Mouse (Mus musculus) kidney, adult 2 months (tissue): ENCODE results near the gene Htr2b. TPM values are rescaled to one million over a fixed set of nuclear protein-coding genes. Genes with fewer than 3 reads are reported as not detected.

Experiments used
- DNase-seq: peaks from one replicate; pipeline ENCODE4 v3.0.0; 2021
- H3K27ac ChIP-seq: fragments of 200-500 bp; 2 replicates; pipeline ENCODE4 v1.5.1; 2012; ENCODE audit warnings: low read depth, low read length, control low read depth, inconsistent platforms; ENCODE audit not compliant: insufficient read depth
- H3K27me3 ChIP-seq: fragments of 200-500 bp; replicated peaks from 2 replicates; pipeline ENCODE4 v1.6.1; 2012; ENCODE audit warnings: mild to moderate bottlenecking, moderate library complexity, low read length, inconsistent platforms; ENCODE audit not compliant: control insufficient read depth, insufficient read depth
- H3K36me3 ChIP-seq: fragments of 200-500 bp; 2 replicates; pipeline ENCODE4 v1.6.1; 2012; ENCODE audit warnings: mild to moderate bottlenecking, moderate library complexity, low read length, inconsistent platforms; ENCODE audit not compliant: control insufficient read depth, insufficient read depth
- H3K4me1 ChIP-seq: fragments of 200-500 bp; 2 replicates; pipeline ENCODE4 v1.6.1; 2011; ENCODE audit warnings: low read length; ENCODE audit not compliant: control insufficient read depth, insufficient read depth
- H3K4me3 ChIP-seq: fragments of 200-500 bp; 2 replicates; pipeline ENCODE4 v1.5.1; 2011; ENCODE audit warnings: mild to moderate bottlenecking, low read depth, low read length, control low read depth; ENCODE audit not compliant: insufficient read depth
- CTCF ChIP-seq: fragments of 200-500 bp; conservative IDR thresholded peaks from 2 replicates; pipeline ENCODE4 v1.5.1; 2011; ENCODE audit warnings: low read depth, mild to moderate bottlenecking, control low read depth, low read length, moderate library complexity, mixed read lengths; ENCODE audit not compliant: insufficient read depth, insufficient read length
- POLR2A ChIP-seq: fragments of 200-500 bp; IDR thresholded peaks from one replicate; pipeline ENCODE4 v1.6.1; 2011; ENCODE audit warnings: low read depth, low read length, control low read depth
- WGBS: fragments of 180-500 bp; shearing (Covaris S2); methylation state at CpG from one replicate; pipeline ENCODE4 v1.1.7; 2018; 5-methylcytosine and 5-hydroxymethylcytosine counted together
- polyA plus RNA-seq: library from polyadenylated mRNA; depleted of rRNA; stranded (reverse); fragments of >200 nt; gene quantifications from 2 replicates; pipeline ENCODE4 v1.2.3, GENCODE M21; 2012

Gene Htr2b
- polyA plus RNA-seq, 1 experiment, result 0.33 TPM

- 60% methylated on average over 4 of the region's 4 CpGs for WGBS
- DNase-seq, result no peak
- TF ChIP-seq CTCF, result no peak
- TF ChIP-seq POLR2A, result no peak
- Histone ChIP-seq H3K27me3 (no peaks in the 10 kb centered on the region), H3K36me3 (no peaks in the 10 kb centered on the region; the same call in 1 of the 2 replicates), H3K27ac (no peak overlapping the region), H3K4me1 (no peaks in the 10 kb centered on the region), H3K4me3 (no peak overlapping the region)
Measured at GRCm38 (mm10) chr1:86143165-86143564, 31.4 kb upstream of the Htr2b start.

DNA sequence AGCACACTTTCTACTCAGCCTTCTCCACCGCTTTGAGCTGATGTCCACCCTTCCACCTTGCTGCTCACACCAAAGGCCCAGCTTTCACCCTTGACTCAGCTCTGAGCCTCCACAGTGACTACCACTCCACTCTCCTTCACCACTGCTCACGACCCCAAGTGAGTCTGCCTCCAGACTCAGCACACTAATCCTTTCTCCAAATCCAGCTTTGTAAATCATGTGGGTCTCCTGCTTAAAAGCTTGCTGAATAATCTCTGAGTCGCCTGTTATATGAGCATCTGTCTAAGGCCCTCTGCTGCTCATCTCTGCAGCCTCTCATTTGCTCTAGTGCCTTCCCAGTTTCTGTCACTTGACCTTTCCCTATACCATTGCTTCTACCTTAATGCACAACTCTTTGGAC, 29.3 kb upstream of the Htr2b start:
- WGBS, result 86% methylated on average over 3 of the region's 3 CpGs
- TF ChIP-seq CTCF (no peak), POLR2A (no peak)
- H3K27ac ChIP-seq, result no peak overlapping the region
- no peak for DNase-seq
- no peaks in the 10 kb centered on the region for H3K27me3 ChIP-seq
- no peak overlapping the region for H3K4me3 ChIP-seq
- no peaks in the 10 kb centered on the region; the same call in 1 of the 2 replicates for H3K36me3 ChIP-seq
- no peaks in the 10 kb centered on the region for H3K4me1 ChIP-seq

DNA sequence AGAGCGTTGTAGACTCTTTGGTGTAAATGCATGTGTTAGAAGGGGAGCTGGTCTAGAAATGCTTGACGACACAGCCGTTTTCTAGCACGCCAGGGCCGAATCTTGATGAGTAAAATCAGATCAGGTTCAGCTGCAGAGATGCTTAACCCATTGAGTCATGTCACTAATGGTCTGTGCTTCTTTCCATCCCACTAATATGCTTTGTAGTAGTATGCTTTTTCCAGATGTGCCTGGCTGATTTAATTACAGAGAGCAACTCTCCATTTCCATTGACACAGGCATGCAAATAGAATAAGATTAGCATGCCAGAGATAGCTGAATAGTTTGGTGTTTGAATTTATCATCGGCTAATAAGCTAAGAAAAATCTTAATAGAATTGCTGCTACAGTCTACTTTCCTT, 23.5 kb upstream of the Htr2b start:
- Histone ChIP-seq H3K4me1 (no peaks in the 10 kb centered on the region), H3K27me3 (no peaks in the 10 kb centered on the region), H3K36me3 (peaks cover 12% of the 10 kb centered on the region; the same call in 1 of the 2 replicates), H3K27ac (no peak overlapping the region), H3K4me3 (no peak overlapping the region)
- DNase-seq, result no peak
- TF ChIP-seq CTCF, result no peak
- TF ChIP-seq POLR2A, result no peak
- WGBS, result 87% methylated on average over 6 of the region's 6 CpGs

DNA sequence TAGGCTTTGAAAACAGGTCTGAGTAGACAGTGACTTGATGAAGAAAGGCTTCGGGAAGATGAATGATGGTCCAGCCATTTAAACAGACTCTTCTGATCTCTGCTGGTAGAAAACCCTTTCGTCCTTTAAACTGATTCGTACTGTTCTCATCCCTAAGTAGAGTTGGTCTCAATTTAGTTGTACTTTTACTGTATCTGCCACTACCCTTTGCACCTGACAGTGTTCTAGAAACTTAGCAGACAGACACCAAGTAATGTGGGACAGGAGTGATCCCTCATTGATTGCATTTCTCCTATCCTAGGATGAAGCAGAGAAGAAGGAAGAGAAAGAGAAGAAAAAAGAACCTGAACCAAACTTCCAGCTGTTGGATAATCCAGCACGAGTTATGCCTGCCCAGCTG, 21.6 kb upstream of the Htr2b start, which contains the start of gene Gm21972:
Gene Gm21972, plus strand, starts transcription at position 301 of the 400 bp plus-strand sequence.
- Histone ChIP-seq H3K36me3 (peaks cover 19% of the 10 kb centered on the region), H3K27ac (no peak within 1 kb of the TSS), H3K4me1 (no peaks in the 10 kb centered on the region), H3K27me3 (no peaks in the 10 kb centered on the region), H3K4me3 (no peak within 1 kb of the TSS)
- no peak for DNase-seq
- no peak for TF ChIP-seq POLR2A
- no peak for TF ChIP-seq CTCF
- 95% methylated on average over 4 of the region's 4 CpGs for WGBS

DNA sequence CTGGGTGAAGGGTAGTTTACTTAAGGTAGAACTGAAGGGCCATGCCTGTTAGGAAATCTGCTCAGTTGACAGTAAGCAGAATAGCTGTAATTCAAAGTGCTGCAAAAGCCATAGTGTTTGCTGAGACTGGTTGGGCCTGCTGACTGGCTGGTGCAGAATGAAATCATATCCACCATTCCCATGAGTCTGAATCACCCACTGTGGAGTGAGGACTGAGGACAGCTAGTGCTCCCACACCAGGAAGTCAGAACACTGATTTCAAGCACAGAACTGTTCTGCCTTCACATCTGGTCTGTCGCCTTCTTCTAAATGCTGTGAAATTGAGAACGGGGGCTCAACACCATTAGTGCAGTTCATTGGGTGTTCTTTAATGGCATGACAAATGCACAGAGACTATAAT, 14.3 kb upstream of the Htr2b start:
- Histone ChIP-seq H3K4me1 (no peaks in the 10 kb centered on the region), H3K27ac (no peak overlapping the region), H3K4me3 (no peak overlapping the region), H3K36me3 (peaks cover 16% of the 10 kb centered on the region), H3K27me3 (no peaks in the 10 kb centered on the region)
- WGBS, result 86% methylated on average over 2 of the region's 2 CpGs
- TF ChIP-seq CTCF (no peak), POLR2A (no peak)
- no peak for DNase-seq

- H3K27me3 ChIP-seq, result no peaks in the 10 kb centered on the region
- H3K4me3 ChIP-seq, result no peak overlapping the region
- DNase-seq, result no peak
- no peaks in the 10 kb centered on the region for H3K4me1 ChIP-seq
- WGBS, result 67% methylated on average over 4 of the region's 4 CpGs
- TF ChIP-seq CTCF, result no peak
- no peak for TF ChIP-seq POLR2A
- H3K36me3 ChIP-seq, result peaks cover 2% of the 10 kb centered on the region; the same call in 1 of the 2 replicates
- H3K27ac ChIP-seq, result no peak overlapping the region
Measured at GRCm38 (mm10) chr1:86119549-86119948, 7.8 kb upstream of the Htr2b start.

- Histone ChIP-seq H3K4me3 (no peak overlapping the region), H3K27me3 (no peaks in the 10 kb centered on the region), H3K27ac (no peak overlapping the region), H3K36me3 (no peaks in the 10 kb centered on the region; the same call in 1 of the 2 replicates), H3K4me1 (no peaks in the 10 kb centered on the region)
- DNase-seq, result peak; percentile 5
- TF ChIP-seq POLR2A, result no peak
- TF ChIP-seq CTCF, result no peak
- WGBS, result 61% methylated on average over 3 of the region's 3 CpGs
Measured at GRCm38 (mm10) chr1:86114141-86114540, 2.4 kb upstream of the Htr2b start.
